Mouse (Mus musculus) heart, postnatal 36 days (tissue): ENCODE results near the gene Gm42906. TPM values are rescaled to one million over a fixed set of nuclear protein-coding genes. Genes with fewer than 3 reads are reported as not detected.

Source experiments
- DNase-seq, 2 experiments: peaks; one replicate each; pipeline ENCODE4 v3.0.0; 2021 to 2022
- intact Hi-C: fragments of 180-260 bp; cut with DNase I; formaldehyde crosslinking; loops from one replicate; pipeline ENCODE4 v1.15.1; 2025
- total RNA-seq, 2 experiments: library from RNA; stranded (reverse); gene quantifications; 2 replicates each; pipeline ENCODE4 v1.2.3; 2021

Gm42906 gene
- total RNA-seq, 2 experiments from 2014 or later = 2.8 to 4.4 TPM

- no peak for DNase-seq
- intact Hi-C loops = loop anchor here (10.0 kb wide), 1 partner anchor 339 kb away; no protein-coding TSS in a partner anchor
Observed at GRCm38 (mm10) chr5:151133744-151134143, 294.2 kb downstream of the Gm42906 start.

- intact Hi-C loops = loop anchor here (10.0 kb wide), 1 partner anchor 335 kb away; no protein-coding TSS in a partner anchor
- peak in 1 of 2 experiments; percentile 28 for DNase-seq
Observed at GRCm38 (mm10) chr5:151129762-151130161, 298.2 kb downstream of the Gm42906 start.

GRCm38 (mm10) chr5:151127298-151127717 lies 300.7 kb downstream of the Gm42906 start:
- intact Hi-C loops = no loop called here

GRCm38 (mm10) chr5:151126608-151127005 lies 301.4 kb downstream of the Gm42906 start:
- intact Hi-C loops = no loop called here
- no peak for DNase-seq

More at GRCm38 (mm10) chr5:151127298-151127717, 300.7 kb downstream of the Gm42906 start:
- peak in 1 of 2 experiments; percentile 48 for DNase-seq

- intact Hi-C loops = no loop called here
- DNase-seq = no peak
Observed at GRCm38 (mm10) chr5:151125985-151126607, 301.9 kb downstream of the Gm42906 start.

- no peak for DNase-seq
- intact Hi-C loops = no loop called here
Observed at GRCm38 (mm10) chr5:151117846-151118245, 310.1 kb downstream of the Gm42906 start.

- intact Hi-C loops = no loop called here
- no peak for DNase-seq
Observed at GRCm38 (mm10) chr5:151116192-151116887, 311.6 kb downstream of the Gm42906 start.

GRCm38 (mm10) chr5:151112743-151113142 lies 315.2 kb downstream of the Gm42906 start:
- DNase-seq = no peak
- intact Hi-C loops = no loop called here

- DNase-seq = no peak
- intact Hi-C loops = no loop called here
Observed at GRCm38 (mm10) chr5:151111080-151111871, 316.7 kb downstream of the Gm42906 start.

GRCm38 (mm10) chr5:151110461-151110908 lies 317.5 kb downstream of the Gm42906 start:
- peak; percentile 61 to 65 for DNase-seq
- intact Hi-C loops = no loop called here

GRCm38 (mm10) chr5:151109822-151110221 lies 318.1 kb downstream of the Gm42906 start:
- no peak for DNase-seq
- intact Hi-C loops = no loop called here

GRCm38 (mm10) chr5:151108955-151109354 lies 319.0 kb downstream of the Gm42906 start:
- intact Hi-C loops = no loop called here

GRCm38 (mm10) chr5:151108291-151108897 lies 319.6 kb downstream of the Gm42906 start:
- intact Hi-C loops = no loop called here
- DNase-seq = no peak

More at GRCm38 (mm10) chr5:151108955-151109354, 319.0 kb downstream of the Gm42906 start:
- no peak for DNase-seq

- intact Hi-C loops = no loop called here
- no peak for DNase-seq
Observed at GRCm38 (mm10) chr5:151106841-151107240, 321.1 kb downstream of the Gm42906 start.

GRCm38 (mm10) chr5:151105054-151105971 lies 322.6 kb downstream of the Gm42906 start:
- intact Hi-C loops = no loop called here
- no peak for DNase-seq

GRCm38 (mm10) chr5:151104354-151105053 lies 323.5 kb downstream of the Gm42906 start:
- intact Hi-C loops = no loop called here
- no peak for DNase-seq

GRCm38 (mm10) chr5:151103284-151103683 lies 324.7 kb downstream of the Gm42906 start:
- intact Hi-C loops = no loop called here
- DNase-seq = no peak

GRCm38 (mm10) chr5:151102262-151102661 lies 325.7 kb downstream of the Gm42906 start:
- DNase-seq = no peak
- intact Hi-C loops = no loop called here

- intact Hi-C loops = no loop called here
- DNase-seq = no peak
Observed at GRCm38 (mm10) chr5:151096012-151096411, 332.0 kb downstream of the Gm42906 start.
